In genomic region chr13:63549210-63549609, GRCm38 (mm10) we compare ENCODE assay signal across 10 mouse cellular contexts. TPM values are rescaled to one million over a fixed set of nuclear protein-coding genes. Genes with fewer than 3 reads are reported as not detected.
DNase-seq lines count a peak whose midpoint lies in the region; ATAC-seq and TF ChIP-seq lines count a peak whose summit lies in the region.
"Had no signal": no experiment of that assay in that cellular context is flagged by ENCODE, and none has a peak within 500 bp of the region (broad histone marks: within the 10 kb centered on the region; RNA-seq: fewer than 3 reads in every experiment).

No protein-coding gene starts in this region.

- TF ChIP-seq POLR2A in liver, adult 2 months (IDR thresholded peaks at IDR 0.05; ENCODE audit: extremely low read depth, insufficient read depth, low read length), result no peak
- TF ChIP-seq POLR2A in cortical plate, adult 2 months (IDR thresholded peaks at IDR 0.05; ENCODE audit: extremely low read depth, insufficient read depth, low read length), result no peak

- peak overlapping the region; percentile 29 for H3K27ac ChIP-seq in heart, embryonic 10.5 days
- peak overlapping the region; percentile 79 for H3K27ac ChIP-seq in liver, adult 2 months (replicated peaks; ENCODE audit: insufficient read depth, low read depth, low read length)
- peak overlapping the region; percentile 3; the same call in 1 of the 2 replicates for H3K27ac ChIP-seq in cortical plate, adult 2 months (ENCODE audit: insufficient read depth, low read length)
- H3K27ac ChIP-seq in liver, postnatal 0 days (ENCODE audit: low read depth), result peak overlapping the region; percentile 26; the same call in 1 of the 2 replicates
- H3K27ac ChIP-seq: limb, embryonic 15.5 days had no signal

- no peak overlapping the region for H3K4me2 ChIP-seq in liver, postnatal 0 days (ENCODE audit: low read depth, low read length)
- H3K4me2 ChIP-seq: limb, embryonic 15.5 days had no signal

- TF ChIP-seq CTCF in liver, adult 2 months (IDR thresholded peaks at IDR 0.05; ENCODE audit: low read depth, low read length), result no peak
- no peak for TF ChIP-seq CTCF in cortical plate, adult 2 months (IDR thresholded peaks at IDR 0.05; ENCODE audit: extremely low read depth, insufficient read depth, low read length)
- TF ChIP-seq CTCF in liver, postnatal 0 days (IDR thresholded peaks at IDR 0.05; ENCODE audit: low read depth), result no peak

- no peaks in the 10 kb centered on the region for H3K27me3 ChIP-seq in heart, embryonic 10.5 days (ENCODE audit: insufficient read depth, poor library complexity, severe bottlenecking)
- H3K27me3 ChIP-seq in liver, adult 2 months (ENCODE audit: control insufficient read depth, insufficient read depth, low read length), result no peaks in the 10 kb centered on the region
- no peaks in the 10 kb centered on the region for H3K27me3 ChIP-seq in liver, postnatal 0 days (ENCODE audit: insufficient read depth, low read length)
- H3K27me3 ChIP-seq: limb, embryonic 15.5 days had no signal

- peak overlapping the region; percentile 18 for H3K9ac ChIP-seq in liver, adult 2 months (ENCODE audit: low read depth, low read length)
- no peak overlapping the region for H3K9ac ChIP-seq in liver, postnatal 0 days (replicated peaks)
- H3K9ac ChIP-seq: limb, embryonic 15.5 days had no signal

- H3K4me1 ChIP-seq in heart, embryonic 10.5 days, result peaks cover 61% of the 10 kb centered on the region
- H3K4me1 ChIP-seq in liver, adult 2 months (ENCODE audit: control insufficient read depth, insufficient read depth, low read length), result peaks cover 35% of the 10 kb centered on the region
- peaks cover 17% of the 10 kb centered on the region for H3K4me1 ChIP-seq in cortical plate, adult 2 months (ENCODE audit: control insufficient read depth, insufficient read depth, low read length)
- H3K4me1 ChIP-seq in liver, postnatal 0 days (ENCODE audit: insufficient read depth), result peaks cover 21% of the 10 kb centered on the region

- no peaks in the 10 kb centered on the region for H3K9me3 ChIP-seq in heart, embryonic 10.5 days
- no peaks in the 10 kb centered on the region for H3K9me3 ChIP-seq in liver, postnatal 0 days (ENCODE audit: low read length)
- H3K9me3 ChIP-seq: limb, embryonic 15.5 days had no signal

- intact Hi-C loops in heart, postnatal 36 days (cut with DNase I), result no loop called here

- ATAC-seq in liver, postnatal 0 days, result no peak

- H3K79me2 ChIP-seq in liver, adult 2 months (ENCODE audit: control insufficient read depth, insufficient read depth, low read length), result peaks cover 44% of the 10 kb centered on the region

- 38% methylated on average over 5 of the region's 5 CpGs for WGBS in heart, embryonic 10.5 days
- 31% methylated on average over 5 of the region's 5 CpGs for WGBS in liver, adult 2 months
- 59% methylated on average over 5 of the region's 5 CpGs for WGBS in liver, postnatal 0 days (ENCODE audit: insufficient replicate concordance)

- H3K36me3 ChIP-seq in heart, embryonic 10.5 days, result peaks cover 36% of the 10 kb centered on the region
- H3K36me3 ChIP-seq in liver, adult 2 months (ENCODE audit: control insufficient read depth, insufficient read depth, low read length), result peaks cover 20% of the 10 kb centered on the region; the same call in 1 of the 2 replicates
- H3K36me3 ChIP-seq in liver, postnatal 0 days (replicated peaks; ENCODE audit: insufficient read depth, low read length), result 0 out of 2 replicates have a peak, but pooled peaks cover 3% of the 10 kb centered on the region

- no peak overlapping the region for H3K4me3 ChIP-seq in heart, embryonic 10.5 days
- no peak overlapping the region for H3K4me3 ChIP-seq in liver, adult 2 months (ENCODE audit: insufficient read depth, low read depth, low read length)
- no peak overlapping the region for H3K4me3 ChIP-seq in cortical plate, adult 2 months (ENCODE audit: insufficient read depth, low read length)
- H3K4me3 ChIP-seq in liver, postnatal 0 days (ENCODE audit: low read depth, low read length), result no peak overlapping the region
- H3K4me3 ChIP-seq: limb, embryonic 15.5 days had no signal

- no peak for DNase-seq in heart, embryonic 10.5 days (ENCODE audit: low spot score)
- DNase-seq in heart, postnatal 36 days, result no peak
- no peak for DNase-seq in liver, adult 2 months (ENCODE audit: extremely low read depth, low read depth, low spot score)
- no peak for DNase-seq in liver
- no peak for DNase-seq in liver, postnatal 0 days
- no peak for DNase-seq in thymus, postnatal 10 days (ENCODE audit: low spot score in 2 of 2)
- no peak for DNase-seq in adrenal gland, adult 8-10 months
- DNase-seq: retina, postnatal 1 day had no signal

- TF ChIP-seq EP300 in liver, postnatal 0 days (IDR thresholded peaks at IDR 0.05; ENCODE audit: low read depth), result no peak

RNA-seq across cellular contexts. Expression of gene Ptch1, which starts 24.2 kb away (rescaled TPM):
- 8.1 and 16.9 TPM in 2 replicates for polyA plus RNA-seq in heart, embryonic 10.5 days (2016; fragmentation: Nextera tagmentation; extraction: Ambion mirVana)
- total RNA-seq in heart, postnatal 36 days (2021), result 10 to 100 TPM; 17.5 to 18.5 TPM
- total RNA-seq in liver, adult 2 months (2014; rRNA removed), result 7.5 and 14.5 TPM in 2 replicates
- 9.3 and 10.5 TPM in 2 replicates for polyA plus RNA-seq in liver, adult 2 months (2012; rRNA removed)
- 20.2 and 22.3 TPM in 2 replicates for polyA plus RNA-seq in cortical plate, adult 2 months (2012; rRNA removed)
- 1.8 and 2.5 TPM in 2 replicates for polyA plus RNA-seq in liver, postnatal 0 days (2015; fragmentation: Nextera tagmentation; extraction: Ambion mirVana)
- total RNA-seq in adrenal gland, adult 8-10 months (2022), result 10 to 100 TPM; 61.8 to 83.5 (median 72.3) TPM

RNA-seq across cellular contexts. Expression of gene Fancc, which starts 52.1 kb away (rescaled TPM):
- 15.8 and 18.3 TPM in 2 replicates for polyA plus RNA-seq in heart, embryonic 10.5 days (2016; fragmentation: Nextera tagmentation; extraction: Ambion mirVana)
- 1 to 10 TPM; 3.5 to 6.7 TPM for total RNA-seq in heart, postnatal 36 days (2021)
- 4.6 and 6.1 TPM in 2 replicates for total RNA-seq in liver, adult 2 months (2014; rRNA removed)
- polyA plus RNA-seq in liver, adult 2 months (2012; rRNA removed), result 3.4 and 4.0 TPM in 2 replicates
- polyA plus RNA-seq in cortical plate, adult 2 months (2012; rRNA removed), result 12.3 and 14.8 TPM in 2 replicates
- polyA plus RNA-seq in liver, postnatal 0 days (2015; fragmentation: Nextera tagmentation; extraction: Ambion mirVana), result 3.5 and 5.2 TPM in 2 replicates
- total RNA-seq in adrenal gland, adult 8-10 months (2022), result 10 to 100 TPM; 11.8 to 15.2 (median 13.1) TPM

Comparison
In these comparisons a context has a peak if more than half of its experiments do, and no peak if none do; other contexts are left out.
1. H3K27ac ChIP-seq: peak in every context shown above with its lines; median percentile 79 in liver, adult 2 months; 29 in heart, embryonic 10.5 days; 26 in liver, postnatal 0 days; 3 in cortical plate, adult 2 months.